Mouse (Mus musculus): Measurements from ENCODE around the gene Slc39a11. TPM values are rescaled to one million over a fixed set of nuclear protein-coding genes. Genes with fewer than 3 reads are reported as not detected.

Gene Slc39a11
- total and polyA plus RNA-seq, 2 experiments from 2014 or later = 40.4 to 62.5 TPM

- no peaks in the 10 kb centered on the region; the same call in 1 of the 2 replicates for H3K36me3 ChIP-seq (ENCODE audit: insufficient read depth, low read length)
- H3K9me3 ChIP-seq (ENCODE audit: low read length) = no peaks in the 10 kb centered on the region
- H3K9ac ChIP-seq (replicated peaks; ENCODE audit: low read length, poor library complexity, severe bottlenecking) = no peak overlapping the region
- TF ChIP-seq CTCF (IDR thresholded peaks at IDR 0.05) = peak; percentile 79
- no peaks in the 10 kb centered on the region for H3K27me3 ChIP-seq (ENCODE audit: insufficient read depth, low read length)
- no peak overlapping the region for H3K27ac ChIP-seq (ENCODE audit: low read depth, low read length)
- DNase-seq (ENCODE audit: low spot score) = peak; percentile 78
- H3K4me3 ChIP-seq (ENCODE audit: low read depth, low read length) = no peak overlapping the region
- no peaks in the 10 kb centered on the region for H3K4me1 ChIP-seq (ENCODE audit: insufficient read depth, low read length)
- ATAC-seq (ENCODE audit: low FRiP score) = no peak
- WGBS = 63% methylated on average over 7 of the region's 7 CpGs
- H3K4me2 ChIP-seq (ENCODE audit: low read depth, low read length, poor library complexity, severe bottlenecking) = no peak overlapping the region
Measured at GRCm38 (mm10) chr11:113630642-113631041, 19.2 kb downstream of the Slc39a11 start.

DNA sequence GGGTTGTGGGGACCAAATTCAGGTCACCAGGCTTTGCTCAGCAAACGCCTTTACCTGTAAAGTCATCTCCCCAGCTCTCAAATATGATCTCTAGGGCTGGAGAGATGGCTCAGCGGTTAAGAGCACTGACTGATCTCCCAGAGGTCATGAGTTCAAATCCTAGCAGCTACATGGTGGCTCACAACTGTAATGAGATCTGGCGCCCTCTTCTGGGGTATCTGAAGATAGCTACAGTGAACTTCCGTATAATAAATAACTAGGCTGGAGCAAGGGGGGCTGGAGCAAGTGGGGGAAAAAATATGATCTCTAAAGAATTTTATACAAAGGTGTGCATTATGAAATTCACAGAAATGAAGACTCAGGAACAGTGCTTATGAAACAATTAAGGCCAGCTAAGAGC, 22.1 kb downstream of the Slc39a11 start:
- H3K9me3 ChIP-seq (ENCODE audit: low read length) = no peaks in the 10 kb centered on the region
- 51% methylated on average over 4 of the region's 4 CpGs for WGBS
- no peak overlapping the region for H3K9ac ChIP-seq (replicated peaks; ENCODE audit: low read length, poor library complexity, severe bottlenecking)
- H3K4me2 ChIP-seq (ENCODE audit: low read depth, low read length, poor library complexity, severe bottlenecking) = no peak overlapping the region
- DNase-seq (ENCODE audit: low spot score) (peak; percentile 52), ATAC-seq (ENCODE audit: low FRiP score) (no peak)
- H3K27ac ChIP-seq (ENCODE audit: low read depth, low read length) = no peak overlapping the region
- no peaks in the 10 kb centered on the region for H3K27me3 ChIP-seq (ENCODE audit: insufficient read depth, low read length)
- TF ChIP-seq CTCF (IDR thresholded peaks at IDR 0.05) = peak; percentile 73
- H3K4me3 ChIP-seq (ENCODE audit: low read depth, low read length) = no peak overlapping the region
- no peaks in the 10 kb centered on the region for H3K4me1 ChIP-seq (ENCODE audit: insufficient read depth, low read length)
- peaks cover 7% of the 10 kb centered on the region for H3K36me3 ChIP-seq (ENCODE audit: insufficient read depth, low read length)

DNA sequence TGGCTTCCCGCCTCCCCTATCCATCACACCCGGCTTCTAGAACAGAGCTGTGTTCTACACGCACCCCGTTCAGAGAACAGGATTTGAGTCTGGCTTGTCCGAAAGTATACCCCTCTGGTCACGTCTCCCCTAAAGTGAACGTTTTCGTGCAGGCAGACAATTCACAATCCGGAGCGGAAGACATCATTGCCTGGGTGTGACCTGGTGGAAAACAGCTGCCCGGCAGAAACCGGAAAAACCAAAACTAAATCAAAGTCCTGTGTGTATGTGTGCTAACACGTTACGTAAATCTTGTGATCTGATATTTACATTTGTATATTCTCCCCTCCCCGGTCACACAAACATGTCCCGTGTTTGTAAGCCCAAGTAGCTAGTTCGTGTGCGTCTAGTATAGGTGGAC, 24.4 kb downstream of the Slc39a11 start:
- no peak for TF ChIP-seq CTCF (IDR thresholded peaks at IDR 0.05)
- DNase-seq (ENCODE audit: low spot score) (no peak), ATAC-seq (ENCODE audit: low FRiP score) (no peak)
- Histone ChIP-seq H3K27me3 (ENCODE audit: insufficient read depth, low read length) (peaks cover 5% of the 10 kb centered on the region; the same call in 1 of the 2 replicates), H3K9me3 (ENCODE audit: low read length) (no peaks in the 10 kb centered on the region), H3K4me3 (ENCODE audit: low read depth, low read length) (no peak overlapping the region), H3K4me2 (ENCODE audit: low read depth, low read length, poor library complexity, severe bottlenecking) (no peak overlapping the region), H3K27ac (ENCODE audit: low read depth, low read length) (no peak overlapping the region), H3K4me1 (ENCODE audit: insufficient read depth, low read length) (no peaks in the 10 kb centered on the region; the same call in 1 of the 2 replicates), H3K36me3 (ENCODE audit: insufficient read depth, low read length) (peaks cover 7% of the 10 kb centered on the region), H3K9ac (replicated peaks; ENCODE audit: low read length, poor library complexity, severe bottlenecking) (no peak overlapping the region)
- WGBS = 95% methylated on average over 18 of the region's 18 CpGs

- Histone ChIP-seq H3K9ac (replicated peaks; ENCODE audit: low read length, poor library complexity, severe bottlenecking) (no peak overlapping the region), H3K4me1 (ENCODE audit: insufficient read depth, low read length) (peaks cover 3% of the 10 kb centered on the region; the same call in 1 of the 2 replicates), H3K27ac (ENCODE audit: low read depth, low read length) (no peak overlapping the region), H3K27me3 (ENCODE audit: insufficient read depth, low read length) (peaks cover 5% of the 10 kb centered on the region; the same call in 1 of the 2 replicates), H3K4me2 (ENCODE audit: low read depth, low read length, poor library complexity, severe bottlenecking) (no peak overlapping the region), H3K9me3 (ENCODE audit: low read length) (no peaks in the 10 kb centered on the region), H3K36me3 (ENCODE audit: insufficient read depth, low read length) (peaks cover 7% of the 10 kb centered on the region), H3K4me3 (ENCODE audit: low read depth, low read length) (no peak overlapping the region)
- TF ChIP-seq CTCF (IDR thresholded peaks at IDR 0.05) = no peak
- peak; percentile 21 for DNase-seq (ENCODE audit: low spot score)
- no peak for ATAC-seq (ENCODE audit: low FRiP score)
- 88% methylated on average over 4 of the region's 4 CpGs for WGBS
Measured at GRCm38 (mm10) chr11:113622028-113622427, 27.9 kb downstream of the Slc39a11 start.

GRCm38 (mm10) chr11:113621001-113621400, 28.9 kb downstream of the Slc39a11 start:
- no peak for ATAC-seq (ENCODE audit: low FRiP score)
- Histone ChIP-seq H3K9me3 (ENCODE audit: low read length) (no peaks in the 10 kb centered on the region), H3K9ac (replicated peaks; ENCODE audit: low read length, poor library complexity, severe bottlenecking) (no peak overlapping the region), H3K4me1 (ENCODE audit: insufficient read depth, low read length) (peaks cover 3% of the 10 kb centered on the region; the same call in 1 of the 2 replicates), H3K4me2 (ENCODE audit: low read depth, low read length, poor library complexity, severe bottlenecking) (peak overlapping the region; percentile 93), H3K27ac (ENCODE audit: low read depth, low read length) (no peak overlapping the region), H3K36me3 (ENCODE audit: insufficient read depth, low read length) (peaks cover 7% of the 10 kb centered on the region), H3K4me3 (ENCODE audit: low read depth, low read length) (peak overlapping the region; percentile 56; the same call in 1 of the 2 replicates), H3K27me3 (ENCODE audit: insufficient read depth, low read length) (peaks cover 5% of the 10 kb centered on the region; the same call in 1 of the 2 replicates)
- DNase-seq (ENCODE audit: low spot score) = peak; percentile 34
- 47% methylated on average over 2 of the region's 2 CpGs for WGBS
- TF ChIP-seq CTCF (IDR thresholded peaks at IDR 0.05) = no peak; the same call in 1 of the 2 replicates

GRCm38 (mm10) chr11:113619420-113620080, 30.3 kb downstream of the Slc39a11 start:
- H3K4me1 ChIP-seq (ENCODE audit: insufficient read depth, low read length) = peaks cover 3% of the 10 kb centered on the region; the same call in 1 of the 2 replicates
- peak overlapping the region; percentile 62 for H3K9ac ChIP-seq (replicated peaks; ENCODE audit: low read length, poor library complexity, severe bottlenecking)
- WGBS = under 1% methylated on average over 29 of the region's 31 CpGs
- DNase-seq (ENCODE audit: low spot score) = no peak
- H3K9me3 ChIP-seq (ENCODE audit: low read length) = no peaks in the 10 kb centered on the region
- ATAC-seq (ENCODE audit: low FRiP score) = peak; percentile 4; the same call in 1 of the 2 replicates
- H3K27ac ChIP-seq (ENCODE audit: low read depth, low read length) = no peak overlapping the region
- no peak for TF ChIP-seq CTCF (IDR thresholded peaks at IDR 0.05)
- H3K36me3 ChIP-seq (ENCODE audit: insufficient read depth, low read length) = peaks cover 3% of the 10 kb centered on the region; the same call in 1 of the 2 replicates
- H3K4me2 ChIP-seq (ENCODE audit: low read depth, low read length, poor library complexity, severe bottlenecking) = peak overlapping the region; percentile 93
- peaks cover 5% of the 10 kb centered on the region; the same call in 1 of the 2 replicates for H3K27me3 ChIP-seq (ENCODE audit: insufficient read depth, low read length)
- H3K4me3 ChIP-seq (ENCODE audit: low read depth, low read length) = peak overlapping the region; percentile 56

Data from midbrain, postnatal 0 days (tissue).